Mouse (Mus musculus): ENCODE measurements at regions not wholly inside any gene's neighbourhood (a gene's known extent, or its start where the extent isn't known, plus 50 kb on each side); places are given as distances from the start of the nearest gene placed in this dataset.

- no peak for ATAC-seq (replicated peaks; ENCODE audit: insufficient number of reproducible peaks, low FRiP score, low TSS enrichment, poor library complexity, severe bottlenecking)
Measured at GRCm38 (mm10) chr4:47832905-47833304, 212.0 kb upstream of the Nr4a3 start.

- ATAC-seq (replicated peaks; ENCODE audit: insufficient number of reproducible peaks, low FRiP score, low TSS enrichment, poor library complexity, severe bottlenecking) = no peak
Measured at GRCm38 (mm10) chr4:47838411-47838810, 206.5 kb upstream of the Nr4a3 start.

DNA sequence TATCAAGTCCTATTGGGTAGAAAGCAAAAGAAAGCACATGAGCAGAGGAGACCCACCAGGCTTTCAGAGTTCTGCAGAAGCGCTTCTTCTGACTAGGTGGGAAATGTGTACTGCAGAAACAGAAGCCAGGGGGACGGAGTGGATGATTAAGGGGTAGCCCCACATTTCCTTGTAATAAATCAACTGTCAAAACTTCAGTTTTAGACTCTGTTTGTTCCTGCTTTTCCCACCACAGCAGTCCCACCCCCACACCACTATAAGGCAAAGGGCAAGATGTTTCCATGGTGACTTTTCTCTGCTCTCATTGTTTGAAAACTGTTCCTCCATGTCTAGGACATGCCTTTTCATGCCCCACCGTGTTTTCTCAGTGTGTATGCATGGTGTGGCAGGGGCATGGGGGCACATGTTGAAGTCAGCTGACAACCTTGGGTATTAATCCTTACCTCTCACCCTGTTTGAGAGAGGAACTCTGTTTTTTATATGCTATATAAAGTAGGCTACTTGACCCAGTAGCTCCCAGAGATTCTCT, 202.8 kb upstream of the Nr4a3 start:
- no peak for ATAC-seq (replicated peaks; ENCODE audit: insufficient number of reproducible peaks, low FRiP score, low TSS enrichment, poor library complexity, severe bottlenecking)

- no peak for ATAC-seq (replicated peaks; ENCODE audit: insufficient number of reproducible peaks, low FRiP score, low TSS enrichment, poor library complexity, severe bottlenecking)
Measured at GRCm38 (mm10) chr4:47845239-47845638, 199.7 kb upstream of the Nr4a3 start.

DNA sequence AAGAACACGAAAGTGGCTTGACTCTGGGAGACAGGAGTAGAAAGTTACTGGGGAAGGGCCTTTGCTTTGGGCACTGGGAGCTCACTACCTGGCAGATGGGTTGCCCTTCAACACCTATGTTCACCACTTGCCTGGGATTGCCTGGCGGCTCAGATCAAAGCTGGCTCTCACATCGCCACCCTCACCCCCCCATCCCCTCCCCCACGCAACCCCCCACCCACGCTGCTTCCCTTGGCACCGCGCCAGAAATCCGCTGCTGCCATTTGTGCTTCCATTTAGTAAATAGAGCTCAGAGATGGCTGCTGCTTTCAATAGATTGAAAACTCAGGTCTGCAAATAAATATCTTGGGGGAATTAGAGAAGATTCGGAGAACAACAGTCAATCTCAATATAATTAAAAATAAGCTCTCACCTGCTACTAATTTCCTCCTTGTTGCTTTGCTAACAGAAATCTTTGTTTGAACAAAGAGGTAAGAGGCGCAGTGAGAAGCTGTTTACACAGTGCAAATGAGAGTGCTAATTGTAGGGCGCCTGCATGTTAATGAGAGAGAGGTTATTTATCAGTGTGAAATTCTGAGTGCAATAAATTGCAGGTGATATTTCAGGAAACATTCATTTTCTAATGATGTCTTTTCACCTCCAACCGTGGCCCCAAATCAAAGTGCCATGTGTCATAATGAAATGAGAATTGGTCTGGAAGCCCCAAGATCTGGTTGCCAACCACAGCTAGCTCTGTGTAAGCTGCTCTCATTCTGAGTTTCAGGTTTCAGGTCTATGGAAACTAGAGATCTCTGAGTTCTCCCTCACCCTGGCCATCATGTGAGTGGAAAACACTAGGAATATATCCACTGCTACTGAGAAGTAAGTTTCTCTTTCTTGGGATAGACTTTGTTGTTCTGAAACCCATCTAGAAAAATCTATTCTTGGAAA, 198.3 kb upstream of the Nr4a3 start:
- no peak for ATAC-seq (replicated peaks; ENCODE audit: insufficient number of reproducible peaks, low FRiP score, low TSS enrichment, poor library complexity, severe bottlenecking)

DNA sequence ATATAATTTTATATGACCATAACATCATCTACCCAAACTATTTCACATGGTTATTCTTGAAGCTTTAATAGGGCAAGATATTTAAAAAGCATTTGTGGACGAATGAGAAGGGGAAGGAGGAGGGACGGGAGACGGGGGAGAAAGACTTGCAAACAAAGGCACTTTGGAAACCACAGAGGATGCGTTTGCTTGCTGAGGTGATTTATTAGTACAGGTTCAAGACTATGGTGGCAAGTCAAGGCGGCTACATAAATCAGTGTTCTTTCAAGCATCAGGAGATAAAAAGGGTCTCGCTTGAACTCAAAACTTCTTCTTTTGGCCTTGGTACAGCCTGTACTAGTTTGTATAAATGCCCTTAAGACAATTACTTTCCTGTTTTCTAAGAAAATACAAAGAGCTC, 183.8 kb upstream of the Nr4a3 start:
- ATAC-seq (replicated peaks; ENCODE audit: insufficient number of reproducible peaks, low FRiP score, low TSS enrichment, poor library complexity, severe bottlenecking) = no peak

- ATAC-seq (replicated peaks; ENCODE audit: insufficient number of reproducible peaks, low FRiP score, low TSS enrichment, poor library complexity, severe bottlenecking) = no peak
Measured at GRCm38 (mm10) chr4:47870010-47870637, 174.8 kb upstream of the Nr4a3 start.

GRCm38 (mm10) chr4:47870638-47871019, 174.3 kb upstream of the Nr4a3 start:
- ATAC-seq (replicated peaks; ENCODE audit: insufficient number of reproducible peaks, low FRiP score, low TSS enrichment, poor library complexity, severe bottlenecking) = no peak

DNA sequence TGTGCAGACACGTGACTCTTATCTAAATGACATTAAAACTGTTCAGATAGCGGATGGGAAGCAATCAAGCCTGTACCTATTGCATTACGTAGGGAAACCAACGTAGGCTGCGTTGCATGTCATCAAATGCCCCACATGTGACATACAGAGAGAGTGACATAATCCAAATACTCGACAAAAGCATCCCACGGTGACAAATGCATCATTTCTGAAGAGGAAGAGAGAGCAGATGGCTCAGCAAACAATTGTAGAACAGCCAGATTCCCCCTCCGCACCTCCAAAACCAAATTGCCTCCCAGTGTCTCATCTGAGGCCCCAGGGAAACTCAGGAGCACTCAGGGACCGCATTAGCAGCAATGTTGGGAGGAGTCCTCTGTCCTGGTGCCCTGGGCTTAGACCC, 163.4 kb upstream of the Nr4a3 start:
- ATAC-seq (replicated peaks; ENCODE audit: insufficient number of reproducible peaks, low FRiP score, low TSS enrichment, poor library complexity, severe bottlenecking) = no peak

DNA sequence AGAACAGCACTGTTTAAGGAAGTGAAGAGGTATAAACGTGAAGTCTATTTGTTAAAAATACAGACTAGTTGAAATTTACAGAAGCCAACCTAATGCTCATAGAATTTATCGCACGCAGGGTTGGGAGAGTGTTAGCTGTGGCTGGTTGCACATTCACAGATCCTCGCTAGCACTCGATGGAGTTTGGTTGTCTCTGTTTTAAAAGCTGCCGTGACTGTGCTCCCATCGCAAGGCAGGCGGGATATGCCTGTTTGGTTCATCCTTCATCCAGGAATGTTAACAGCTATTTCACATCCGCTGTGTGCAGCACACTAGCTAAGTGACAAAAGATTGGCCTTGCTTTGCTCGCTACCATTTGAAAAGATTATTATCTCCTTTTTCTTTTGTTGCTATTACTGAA, 162.9 kb upstream of the Nr4a3 start:
- ATAC-seq (replicated peaks; ENCODE audit: insufficient number of reproducible peaks, low FRiP score, low TSS enrichment, poor library complexity, severe bottlenecking) = no peak

GRCm38 (mm10) chr4:47899579-47899978, 145.4 kb upstream of the Nr4a3 start:
- ATAC-seq (replicated peaks; ENCODE audit: insufficient number of reproducible peaks, low FRiP score, low TSS enrichment, poor library complexity, severe bottlenecking) = no peak

- no peak for ATAC-seq (replicated peaks; ENCODE audit: insufficient number of reproducible peaks, low FRiP score, low TSS enrichment, poor library complexity, severe bottlenecking)
Measured at GRCm38 (mm10) chr4:47902749-47903148, 142.2 kb upstream of the Nr4a3 start.

GRCm38 (mm10) chr4:47912259-47912658, 132.7 kb upstream of the Nr4a3 start:
- no peak for ATAC-seq (replicated peaks; ENCODE audit: insufficient number of reproducible peaks, low FRiP score, low TSS enrichment, poor library complexity, severe bottlenecking)

DNA sequence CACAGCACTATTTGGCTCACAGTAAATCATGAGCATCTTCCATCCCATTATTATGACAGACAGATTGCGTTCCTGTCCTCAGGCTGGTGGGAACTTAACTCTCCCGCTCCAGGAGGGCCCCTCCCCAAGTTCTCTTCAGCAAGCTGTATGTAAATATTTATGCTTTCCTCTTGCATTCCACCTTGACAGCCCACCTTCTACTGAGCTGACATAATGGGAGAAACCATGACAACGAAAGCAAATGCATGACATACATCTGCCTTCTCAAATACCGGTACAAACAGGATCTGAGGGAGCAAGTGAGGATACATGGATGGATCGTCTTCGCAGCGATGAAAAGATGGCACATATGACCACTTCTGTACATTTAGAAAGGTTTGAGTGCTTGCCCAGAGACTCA, 125.4 kb upstream of the Nr4a3 start:
- no peak for ATAC-seq (replicated peaks; ENCODE audit: insufficient number of reproducible peaks, low FRiP score, low TSS enrichment, poor library complexity, severe bottlenecking)

DNA sequence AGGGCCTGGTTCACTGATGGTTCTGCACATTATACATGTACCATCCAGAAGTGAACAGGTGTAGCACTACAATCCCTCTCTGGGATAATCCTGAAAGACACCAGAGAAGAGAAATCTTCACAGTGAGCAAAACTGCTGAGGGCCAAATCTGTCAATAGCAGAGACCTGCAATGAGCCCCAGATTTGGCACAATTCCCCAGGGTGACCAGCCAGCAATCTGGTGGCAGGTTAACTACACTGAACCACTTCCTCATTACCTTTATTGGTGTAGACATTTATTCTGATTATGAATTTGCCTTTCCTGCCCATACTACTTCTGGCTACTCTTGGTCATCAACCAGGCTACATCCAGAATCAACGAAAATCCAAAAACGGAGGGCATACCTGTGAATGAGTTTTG, 113.5 kb upstream of the Nr4a3 start:
- ATAC-seq (replicated peaks; ENCODE audit: insufficient number of reproducible peaks, low FRiP score, low TSS enrichment, poor library complexity, severe bottlenecking) = no peak

DNA sequence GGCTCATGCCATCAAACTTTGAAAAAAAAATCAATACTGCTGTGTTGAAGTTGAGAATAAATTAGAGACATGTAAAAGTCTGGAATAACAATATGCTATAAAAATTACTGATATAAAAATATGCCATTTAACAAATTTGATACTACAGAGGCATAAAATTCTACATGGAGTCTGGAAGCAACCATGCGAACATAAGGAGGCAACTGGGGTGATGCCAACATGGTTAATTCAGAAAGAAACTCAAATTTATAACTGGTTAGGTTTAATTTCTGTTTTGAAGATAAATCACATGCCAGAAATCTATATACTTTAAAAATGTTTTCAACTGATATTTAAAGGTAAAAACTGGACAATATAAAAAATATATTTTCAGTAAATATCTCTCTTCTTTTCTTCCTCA, 111.4 kb upstream of the Nr4a3 start:
- ATAC-seq (replicated peaks; ENCODE audit: insufficient number of reproducible peaks, low FRiP score, low TSS enrichment, poor library complexity, severe bottlenecking) = no peak

- no peak for ATAC-seq (replicated peaks; ENCODE audit: insufficient number of reproducible peaks, low FRiP score, low TSS enrichment, poor library complexity, severe bottlenecking)
Measured at GRCm38 (mm10) chr4:47935547-47935946, 109.4 kb upstream of the Nr4a3 start.

DNA sequence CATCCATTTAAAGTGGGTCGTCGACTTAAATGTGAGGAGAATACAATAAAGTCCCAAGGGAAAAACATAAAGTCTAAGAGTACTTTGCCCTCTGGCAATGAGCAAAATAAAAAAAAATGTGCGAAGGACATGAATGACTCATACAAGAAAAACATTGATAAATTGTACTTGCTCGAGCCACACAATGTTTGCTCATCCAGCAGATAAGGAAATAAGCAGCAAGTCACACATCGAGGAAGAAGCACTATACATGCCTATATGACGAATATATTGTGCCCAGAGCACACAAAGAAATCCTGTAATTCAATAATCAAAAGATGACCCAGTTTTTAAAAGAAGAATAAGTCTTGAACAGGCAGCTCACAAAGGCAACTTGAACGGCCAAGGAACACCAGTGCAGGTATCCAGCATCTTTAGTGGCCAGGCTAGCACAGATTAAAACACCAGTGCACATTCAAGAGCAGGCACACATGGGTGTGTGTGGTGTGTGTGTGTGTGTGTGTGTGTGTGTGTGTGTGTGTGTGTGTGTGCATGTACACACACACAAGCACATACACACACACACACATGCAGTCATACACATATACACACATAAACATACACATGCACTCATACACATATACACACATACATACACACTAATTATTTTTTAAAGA, 108.4 kb upstream of the Nr4a3 start:
- ATAC-seq (replicated peaks; ENCODE audit: insufficient number of reproducible peaks, low FRiP score, low TSS enrichment, poor library complexity, severe bottlenecking) = no peak

GRCm38 (mm10) chr4:47947869-47948573, 96.9 kb upstream of the Nr4a3 start:
- ATAC-seq (replicated peaks; ENCODE audit: insufficient number of reproducible peaks, low FRiP score, low TSS enrichment, poor library complexity, severe bottlenecking) = no peak
